ENCODE assay signal across 8 mouse cellular contexts in the genomic region with DNA sequence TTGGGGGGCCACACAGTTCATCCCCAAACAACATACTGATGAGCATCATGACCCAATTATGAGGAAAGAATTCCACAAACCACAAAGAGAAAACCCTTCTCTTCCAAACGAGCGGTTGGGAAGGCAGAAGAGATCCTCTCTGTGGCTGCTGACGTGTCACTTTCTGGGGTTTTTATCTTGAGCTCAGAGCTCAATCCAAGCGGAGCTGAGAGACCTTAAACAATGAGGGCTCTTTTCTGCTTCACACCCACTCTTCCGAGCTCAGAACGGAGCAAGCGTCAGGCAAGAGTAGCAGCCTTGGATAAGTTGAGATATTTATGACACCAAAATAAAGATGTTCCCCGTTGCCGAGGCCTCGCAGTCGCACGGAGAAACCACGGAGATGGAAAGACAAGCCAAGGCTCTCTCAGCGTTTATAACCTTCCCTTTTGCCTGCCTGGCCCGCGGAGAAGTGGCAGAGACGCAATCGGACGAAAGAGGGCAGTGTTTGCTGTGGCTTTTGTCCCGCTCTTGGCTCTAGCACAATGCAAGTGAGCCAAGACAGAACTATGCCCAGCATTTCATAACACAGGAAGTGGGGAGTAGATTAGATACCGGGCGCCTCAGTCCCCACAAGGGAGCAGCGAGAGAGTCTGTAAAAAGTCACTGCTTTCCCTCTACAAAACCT.
DNase-seq lines count a peak whose midpoint lies in the region; ATAC-seq and TF ChIP-seq lines count a peak whose summit lies in the region.

No protein-coding gene starts in this region.

- TF ChIP-seq CTCF in left cerebral cortex, adult 2 months (IDR thresholded peaks at IDR 0.05) = peak; percentile 84

- peak overlapping the region; percentile 67; the same call in 1 of the 2 replicates for H3K27ac ChIP-seq in left cerebral cortex, adult 2 months

- H3K4me3 ChIP-seq in left cerebral cortex, adult 2 months = peak overlapping the region; percentile 35

- ATAC-seq in megakaryocyte, adult 5-6 weeks (ENCODE audit: poor library complexity, severe bottlenecking) = peak; percentile 93

- intact Hi-C loops in left cerebral cortex, adult 2 months (cut with DNase I) = loop anchor here (1.0 to 10.0 kb wide), 6 partner anchors 98 to 632 kb away; a partner anchor contains a TSS

- peak; percentile 71 for DNase-seq in T-cell, adult 2 months (ENCODE audit: low spot score)
- peak; percentile 61 to 86 for DNase-seq in cerebellum, postnatal 4 days (ENCODE audit: low spot score in 2 of 2)
- peak; percentile 79 for DNase-seq in gastrocnemius, postnatal 10 days
- peak; percentile 72 for DNase-seq in hindlimb bud, embryonic 11.5 days (ENCODE audit: extremely low spot score, low read depth, low spot score)
- peak; percentile 81 to 85 for DNase-seq in left cerebral cortex, adult 2 months (ENCODE audit: extremely low spot score in 1 of 2, low spot score in 2 of 2)
- peak; percentile 86 for DNase-seq in right cerebral cortex, adult 18-20 months
- DNase-seq in urinary bladder, adult 2 months (ENCODE audit: low spot score) = peak; percentile 70

Comparison
In these comparisons a context has a peak if more than half of its experiments do, and no peak if none do; other contexts are left out.
1. Peak in every context shown above with its lines: DNase-seq, ATAC-seq, H3K4me3 ChIP-seq and H3K27ac ChIP-seq.